Mouse (Mus musculus) limb, embryonic 11.5 days (tissue): ENCODE measurements at regions not wholly inside any gene's neighbourhood (a gene's known extent, or its start where the extent isn't known, plus 50 kb on each side); places are given as distances from the start of the nearest gene placed in this dataset.

ENCODE experiments used
- ATAC-seq: fragments of 200-750 bp; cut with Nextera tagmentation; 2 replicates; pipeline ENCODE4 v1.8.0; 2017; ENCODE audit warnings: low read depth; ENCODE audit not compliant: insufficient number of reproducible peaks, low FRiP score, low TSS enrichment
- DNase-seq: peaks from one replicate; pipeline ENCODE4 v3.0.0-alpha.2; 2015; ENCODE audit warnings: low spot score
- H3K27ac ChIP-seq: fragments of 300-500 bp; sonication (generic); replicated peaks from 2 replicates; pipeline ENCODE4 v1.5.1; 2014; ENCODE audit warnings: low read depth, mild to moderate bottlenecking, low read length
- H3K27me3 ChIP-seq: fragments of 300-500 bp; sonication (generic); 2 replicates; pipeline ENCODE4 v1.6.1; 2014; ENCODE audit warnings: mild to moderate bottlenecking, low read length, mixed read lengths; ENCODE audit not compliant: control insufficient read depth, insufficient read depth
- H3K36me3 ChIP-seq: fragments of 300-500 bp; sonication (generic); 2 replicates; pipeline ENCODE4 v1.6.1; 2014; ENCODE audit warnings: mild to moderate bottlenecking, low read length, moderate library complexity, mixed read lengths; ENCODE audit not compliant: control insufficient read depth, insufficient read depth
- H3K4me1 ChIP-seq: fragments of 300-500 bp; sonication (generic); 2 replicates; pipeline ENCODE4 v1.6.1; 2014; ENCODE audit warnings: low read length, mixed read lengths; ENCODE audit not compliant: control insufficient read depth, insufficient read depth
- H3K4me2 ChIP-seq: fragments of 300-500 bp; sonication (generic); 2 replicates; pipeline ENCODE4 v1.6.1; 2014; ENCODE audit warnings: low read depth, mild to moderate bottlenecking, moderate library complexity; ENCODE audit not compliant: severe bottlenecking
- H3K4me3 ChIP-seq: fragments of 300-500 bp; sonication (generic); 2 replicates; pipeline ENCODE4 v1.5.1; 2014; ENCODE audit warnings: low read depth, low read length
- H3K9ac ChIP-seq: fragments of 300-500 bp; sonication (generic); 2 replicates; pipeline ENCODE4 v1.6.1; 2014; ENCODE audit warnings: mild to moderate bottlenecking, low read length
- H3K9me3 ChIP-seq: fragments of 300-500 bp; sonication (generic); 2 replicates; pipeline ENCODE4 v1.6.1; 2016; ENCODE audit warnings: low read length; ENCODE audit not compliant: control insufficient read depth
- WGBS: fragments of 180-500 bp; shearing (Covaris S2); extraction: QIAGEN DNeasy Blood & Tissue Kit; methylation state at CpG from one replicate; pipeline ENCODE4 v1.1.7; 2014; 5-methylcytosine and 5-hydroxymethylcytosine counted together

GRCm38 (mm10) chr3:54017943-54018649 is 137.7 kb upstream of the Trpc4 start:
- ATAC-seq: no peak
- 37% methylated on average over 4 of the region's 4 CpGs for WGBS
- Histone ChIP-seq H3K27me3 (no peaks in the 10 kb centered on the region), H3K9me3 (no peaks in the 10 kb centered on the region), H3K4me3 (no peak overlapping the region), H3K4me1 (no peaks in the 10 kb centered on the region), H3K4me2 (no peak overlapping the region), H3K27ac (no peak overlapping the region), H3K36me3 (no peaks in the 10 kb centered on the region), H3K9ac (no peak overlapping the region)
- DNase-seq: no peak

GRCm38 (mm10) chr3:54016877-54017276 is 139.0 kb upstream of the Trpc4 start:
- Histone ChIP-seq H3K9ac (no peak overlapping the region), H3K4me3 (no peak overlapping the region), H3K36me3 (no peaks in the 10 kb centered on the region), H3K27me3 (no peaks in the 10 kb centered on the region), H3K4me1 (no peaks in the 10 kb centered on the region), H3K4me2 (no peak overlapping the region), H3K27ac (no peak overlapping the region), H3K9me3 (no peaks in the 10 kb centered on the region)
- ATAC-seq (no peak), DNase-seq (no peak)
- WGBS: 86% methylated on average over 5 of the region's 5 CpGs

GRCm38 (mm10) chr3:54011016-54011415 is 144.8 kb upstream of the Trpc4 start:
- Histone ChIP-seq H3K4me1 (no peaks in the 10 kb centered on the region), H3K27me3 (no peaks in the 10 kb centered on the region), H3K27ac (no peak overlapping the region), H3K36me3 (no peaks in the 10 kb centered on the region), H3K4me2 (no peak overlapping the region), H3K9me3 (no peaks in the 10 kb centered on the region), H3K9ac (no peak overlapping the region), H3K4me3 (no peak overlapping the region)
- 94% methylated on average over 2 of the region's 2 CpGs for WGBS
- no peak for ATAC-seq
- DNase-seq: no peak

GRCm38 (mm10) chr3:53992993-53993392 is 129.4 kb upstream of the Ufm1 start:
- Histone ChIP-seq H3K4me3 (no peak overlapping the region), H3K36me3 (no peaks in the 10 kb centered on the region), H3K27me3 (no peaks in the 10 kb centered on the region), H3K27ac (no peak overlapping the region), H3K4me2 (no peak overlapping the region), H3K4me1 (no peaks in the 10 kb centered on the region), H3K9me3 (no peaks in the 10 kb centered on the region), H3K9ac (no peak overlapping the region)
- WGBS: 78% methylated on average over 4 of the region's 4 CpGs
- DNase-seq (no peak), ATAC-seq (no peak)

GRCm38 (mm10) chr3:53988796-53989195 is 125.2 kb upstream of the Ufm1 start:
- H3K27me3 ChIP-seq: no peaks in the 10 kb centered on the region
- H3K9ac ChIP-seq: no peak overlapping the region
- WGBS: 85% methylated on average over 9 of the region's 9 CpGs
- H3K27ac ChIP-seq: no peak overlapping the region
- ATAC-seq (no peak), DNase-seq (no peak)
- H3K36me3 ChIP-seq: no peaks in the 10 kb centered on the region
- no peak overlapping the region for H3K4me3 ChIP-seq
- no peaks in the 10 kb centered on the region for H3K9me3 ChIP-seq
- no peaks in the 10 kb centered on the region for H3K4me1 ChIP-seq
- H3K4me2 ChIP-seq: no peak overlapping the region

- WGBS: 89% methylated on average over 7 of the region's 7 CpGs
- Histone ChIP-seq H3K4me2 (no peak overlapping the region), H3K9ac (no peak overlapping the region)
These were observed 124.6 kb upstream of the Ufm1 start for GRCm38 (mm10) chr3:53988256-53988655.

GRCm38 (mm10) chr3:53987316-53987715 is 123.7 kb upstream of the Ufm1 start:
- H3K4me3 ChIP-seq: no peak overlapping the region
- no peak overlapping the region for H3K27ac ChIP-seq
- no peak for ATAC-seq
- no peak overlapping the region for H3K9ac ChIP-seq
- DNase-seq: no peak
- H3K4me1 ChIP-seq: no peaks in the 10 kb centered on the region
- 83% methylated on average over 2 of the region's 2 CpGs for WGBS
- H3K36me3 ChIP-seq: no peaks in the 10 kb centered on the region
- no peak overlapping the region for H3K4me2 ChIP-seq
- no peaks in the 10 kb centered on the region for H3K27me3 ChIP-seq
- H3K9me3 ChIP-seq: no peaks in the 10 kb centered on the region

More at GRCm38 (mm10) chr3:53988256-53988655, 124.6 kb upstream of the Ufm1 start:
- Histone ChIP-seq H3K36me3 (no peaks in the 10 kb centered on the region), H3K9me3 (no peaks in the 10 kb centered on the region), H3K4me3 (no peak overlapping the region), H3K4me1 (no peaks in the 10 kb centered on the region), H3K27ac (no peak overlapping the region), H3K27me3 (no peaks in the 10 kb centered on the region)
- ATAC-seq (no peak), DNase-seq (no peak)

- no peak overlapping the region for H3K9ac ChIP-seq
- H3K4me3 ChIP-seq: no peak overlapping the region
- H3K27ac ChIP-seq: no peak overlapping the region
- WGBS: 86% methylated on average over 6 of the region's 6 CpGs
- no peak overlapping the region for H3K4me2 ChIP-seq
- H3K27me3 ChIP-seq: no peaks in the 10 kb centered on the region
- no peaks in the 10 kb centered on the region for H3K9me3 ChIP-seq
- ATAC-seq: no peak
- no peaks in the 10 kb centered on the region for H3K4me1 ChIP-seq
- H3K36me3 ChIP-seq: no peaks in the 10 kb centered on the region
- DNase-seq: no peak
These were observed 121.3 kb upstream of the Ufm1 start for GRCm38 (mm10) chr3:53984743-53985550.
